Mouse (Mus musculus): Measurements from ENCODE around the gene Haus4. TPM values are rescaled to one million over a fixed set of nuclear protein-coding genes. Genes with fewer than 3 reads are reported as not detected.
A peak's percentile ranks its signal among the peaks of the same experiment; 100 is the strongest.

The Haus4 gene
- polyA plus RNA-seq, 1 experiment = 9.6 TPM

- H3K36me3 ChIP-seq (ENCODE audit: control insufficient read depth, insufficient read depth, low read length) = no peaks in the 10 kb centered on the region
- no peak for DNase-seq
- no peak overlapping the region for H3K27ac ChIP-seq (ENCODE audit: insufficient read depth, low read depth, low read length)
- no peaks in the 10 kb centered on the region for H3K27me3 ChIP-seq (replicated peaks; ENCODE audit: control insufficient read depth, insufficient read depth, low read length)
- no peak overlapping the region for H3K4me3 ChIP-seq (ENCODE audit: insufficient read depth, low read depth, low read length)
- TF ChIP-seq CTCF (conservative IDR thresholded peaks at IDR 0.05; ENCODE audit: insufficient read depth, insufficient read length, low read depth, low read length) (no peak), POLR2A (IDR thresholded peaks at IDR 0.05; ENCODE audit: low read depth, low read length) (no peak)
- 85% methylated on average over 28 of the region's 28 CpGs for WGBS
- H3K4me1 ChIP-seq (ENCODE audit: control insufficient read depth, insufficient read depth, low read length) = peaks cover 6% of the 10 kb centered on the region; the same call in 1 of the 2 replicates
These were observed 40.4 kb upstream of the Haus4 start for GRCm38 (mm10) chr14:54594631-54595414.

GRCm38 (mm10) chr14:54594055-54594454 is 39.6 kb upstream of the Haus4 start:
- Histone ChIP-seq H3K36me3 (ENCODE audit: control insufficient read depth, insufficient read depth, low read length) (no peaks in the 10 kb centered on the region), H3K4me3 (ENCODE audit: insufficient read depth, low read depth, low read length) (no peak overlapping the region)
- 69% methylated on average over 3 of the region's 3 CpGs for WGBS

GRCm38 (mm10) chr14:54592319-54592934 is 38.0 kb upstream of the Haus4 start:
- no peaks in the 10 kb centered on the region for H3K36me3 ChIP-seq (ENCODE audit: control insufficient read depth, insufficient read depth, low read length)
- peaks cover 6% of the 10 kb centered on the region; the same call in 1 of the 2 replicates for H3K4me1 ChIP-seq (ENCODE audit: control insufficient read depth, insufficient read depth, low read length)
- peak overlapping the region; percentile 71 for H3K27ac ChIP-seq (ENCODE audit: insufficient read depth, low read depth, low read length)
- no peak for TF ChIP-seq POLR2A (IDR thresholded peaks at IDR 0.05; ENCODE audit: low read depth, low read length)
- no peak for TF ChIP-seq CTCF (conservative IDR thresholded peaks at IDR 0.05; ENCODE audit: insufficient read depth, insufficient read length, low read depth, low read length)
- no peaks in the 10 kb centered on the region for H3K27me3 ChIP-seq (replicated peaks; ENCODE audit: control insufficient read depth, insufficient read depth, low read length)
- no peak overlapping the region for H3K4me3 ChIP-seq (ENCODE audit: insufficient read depth, low read depth, low read length)
- WGBS = 33% methylated on average over 10 of the region's 10 CpGs
- peak; percentile 56 for DNase-seq

More at GRCm38 (mm10) chr14:54594055-54594454, 39.6 kb upstream of the Haus4 start:
- H3K27me3 ChIP-seq (replicated peaks; ENCODE audit: control insufficient read depth, insufficient read depth, low read length) = no peaks in the 10 kb centered on the region
- H3K27ac ChIP-seq (ENCODE audit: insufficient read depth, low read depth, low read length) = no peak overlapping the region
- no peak for TF ChIP-seq POLR2A (IDR thresholded peaks at IDR 0.05; ENCODE audit: low read depth, low read length)
- peak; percentile 58 for TF ChIP-seq CTCF (conservative IDR thresholded peaks at IDR 0.05; ENCODE audit: insufficient read depth, insufficient read length, low read depth, low read length)
- DNase-seq = peak; percentile 19
- H3K4me1 ChIP-seq (ENCODE audit: control insufficient read depth, insufficient read depth, low read length) = peaks cover 6% of the 10 kb centered on the region; the same call in 1 of the 2 replicates

- H3K4me3 ChIP-seq (ENCODE audit: insufficient read depth, low read depth, low read length) = no peak overlapping the region
- H3K27me3 ChIP-seq (replicated peaks; ENCODE audit: control insufficient read depth, insufficient read depth, low read length) = no peaks in the 10 kb centered on the region
- TF ChIP-seq CTCF (conservative IDR thresholded peaks at IDR 0.05; ENCODE audit: insufficient read depth, insufficient read length, low read depth, low read length) = no peak
- no peak for TF ChIP-seq POLR2A (IDR thresholded peaks at IDR 0.05; ENCODE audit: low read depth, low read length)
- 93% methylated on average over 16 of the region's 16 CpGs for WGBS
- no peak for DNase-seq
- no peaks in the 10 kb centered on the region for H3K36me3 ChIP-seq (ENCODE audit: control insufficient read depth, insufficient read depth, low read length)
- no peak overlapping the region for H3K27ac ChIP-seq (ENCODE audit: insufficient read depth, low read depth, low read length)
- peaks cover 6% of the 10 kb centered on the region; the same call in 1 of the 2 replicates for H3K4me1 ChIP-seq (ENCODE audit: control insufficient read depth, insufficient read depth, low read length)
These were observed 36.6 kb upstream of the Haus4 start for GRCm38 (mm10) chr14:54591056-54591455.

- TF ChIP-seq CTCF (conservative IDR thresholded peaks at IDR 0.05; ENCODE audit: insufficient read depth, insufficient read length, low read depth, low read length) = peak; percentile 70
- no peak for TF ChIP-seq POLR2A (IDR thresholded peaks at IDR 0.05; ENCODE audit: low read depth, low read length)
- WGBS = 41% methylated on average over 7 of the region's 7 CpGs
- H3K27me3 ChIP-seq (replicated peaks; ENCODE audit: control insufficient read depth, insufficient read depth, low read length) = no peaks in the 10 kb centered on the region
- H3K4me3 ChIP-seq (ENCODE audit: insufficient read depth, low read depth, low read length) = no peak overlapping the region
- no peak overlapping the region for H3K27ac ChIP-seq (ENCODE audit: insufficient read depth, low read depth, low read length)
- no peaks in the 10 kb centered on the region for H3K36me3 ChIP-seq (ENCODE audit: control insufficient read depth, insufficient read depth, low read length)
- peak; percentile 67 for DNase-seq
- H3K4me1 ChIP-seq (ENCODE audit: control insufficient read depth, insufficient read depth, low read length) = peaks cover 4% of the 10 kb centered on the region; the same call in 1 of the 2 replicates
These were observed 29.4 kb upstream of the Haus4 start for GRCm38 (mm10) chr14:54583681-54584338.

GRCm38 (mm10) chr14:54582536-54582935 is 28.1 kb upstream of the Haus4 start:
- Histone ChIP-seq H3K27me3 (replicated peaks; ENCODE audit: control insufficient read depth, insufficient read depth, low read length) (no peaks in the 10 kb centered on the region), H3K36me3 (ENCODE audit: control insufficient read depth, insufficient read depth, low read length) (no peaks in the 10 kb centered on the region), H3K27ac (ENCODE audit: insufficient read depth, low read depth, low read length) (no peak overlapping the region), H3K4me3 (ENCODE audit: insufficient read depth, low read depth, low read length) (no peak overlapping the region), H3K4me1 (ENCODE audit: control insufficient read depth, insufficient read depth, low read length) (peaks cover 11% of the 10 kb centered on the region; the same call in 1 of the 2 replicates)
- no peak for TF ChIP-seq CTCF (conservative IDR thresholded peaks at IDR 0.05; ENCODE audit: insufficient read depth, insufficient read length, low read depth, low read length)
- no peak for TF ChIP-seq POLR2A (IDR thresholded peaks at IDR 0.05; ENCODE audit: low read depth, low read length)
- DNase-seq = peak; percentile 69
- WGBS = 69% methylated on average over 9 of the region's 9 CpGs

Data from kidney, adult 2 months (tissue).